Mouse (Mus musculus) cerebral cortex, adult 2 months (tissue): ENCODE results near the gene Col24a1.

ENCODE experiments used
- WGBS: fragments of 180-500 bp; shearing (Covaris S2); methylation state at CpG from one replicate; pipeline ENCODE4 v1.1.7; 2018; 5-methylcytosine and 5-hydroxymethylcytosine counted together

Col24a1 gene

GRCm38 (mm10) chr3:145462351-145462750 lies 170.1 kb downstream of the Col24a1 start:
- 60% methylated on average over 7 of the region's 7 CpGs for WGBS

GRCm38 (mm10) chr3:145463731-145464130 lies 171.5 kb downstream of the Col24a1 start:
- 95% methylated on average over 2 of the region's 2 CpGs for WGBS

- 70% methylated on average over 4 of the region's 4 CpGs for WGBS
These were observed 178.8 kb downstream of the Col24a1 start for GRCm38 (mm10) chr3:145471094-145471493.

GRCm38 (mm10) chr3:145474163-145474562 lies 181.9 kb downstream of the Col24a1 start:
- WGBS = 76% methylated on average over 7 of the region's 7 CpGs

- 93% methylated on average over 3 of the region's 3 CpGs for WGBS
These were observed 184.4 kb downstream of the Col24a1 start for GRCm38 (mm10) chr3:145476634-145477033.

- WGBS = 84% methylated on average over 11 of the region's 11 CpGs
These were observed 184.8 kb downstream of the Col24a1 start for GRCm38 (mm10) chr3:145477074-145477473.

GRCm38 (mm10) chr3:145478446-145478845 lies 186.2 kb downstream of the Col24a1 start:
- 51% methylated on average over 5 of the region's 5 CpGs for WGBS

- WGBS = 86% methylated on average over 1 of the region's 1 CpGs
These were observed 198.0 kb downstream of the Col24a1 start for GRCm38 (mm10) chr3:145490279-145490678.

- 71% methylated on average over 3 of the region's 3 CpGs for WGBS
These were observed 199.1 kb downstream of the Col24a1 start for GRCm38 (mm10) chr3:145491326-145491725.

GRCm38 (mm10) chr3:145498127-145498526 lies 205.9 kb downstream of the Col24a1 start:
- 72% methylated on average over 3 of the region's 3 CpGs for WGBS

- WGBS = 65% methylated on average over 6 of the region's 6 CpGs
These were observed 206.6 kb downstream of the Col24a1 start for GRCm38 (mm10) chr3:145498893-145499292.

- WGBS = 83% methylated on average over 2 of the region's 2 CpGs
These were observed 212.6 kb downstream of the Col24a1 start for GRCm38 (mm10) chr3:145504830-145505229.

- 87% methylated on average over 7 of the region's 7 CpGs for WGBS
These were observed 216.3 kb downstream of the Col24a1 start for GRCm38 (mm10) chr3:145508550-145508949.

GRCm38 (mm10) chr3:145514197-145514596 lies 221.9 kb downstream of the Col24a1 start:
- WGBS = 60% methylated on average over 5 of the region's 5 CpGs

GRCm38 (mm10) chr3:145521528-145522080 lies 229.3 kb downstream of the Col24a1 start:
- 83% methylated on average over 7 of the region's 7 CpGs for WGBS

GRCm38 (mm10) chr3:145522311-145522710 lies 230.0 kb downstream of the Col24a1 start:
- WGBS = 86% methylated on average over 2 of the region's 2 CpGs

- WGBS = 93% methylated on average over 4 of the region's 4 CpGs
These were observed 233.0 kb downstream of the Col24a1 start for GRCm38 (mm10) chr3:145525266-145525665.

- 77% methylated on average over 1 of the region's 1 CpGs for WGBS
These were observed 245.6 kb downstream of the Col24a1 start for GRCm38 (mm10) chr3:145537870-145538269.

GRCm38 (mm10) chr3:145548441-145549415 lies 256.5 kb downstream of the Col24a1 start:
- 59% methylated on average over 10 of the region's 10 CpGs for WGBS

GRCm38 (mm10) chr3:145550216-145550615 lies 257.9 kb downstream of the Col24a1 start:
- WGBS = 58% methylated on average over 3 of the region's 3 CpGs

GRCm38 (mm10) chr3:145554388-145554787 lies 262.1 kb downstream of the Col24a1 start:
- 85% methylated on average over 2 of the region's 2 CpGs for WGBS

GRCm38 (mm10) chr3:145556206-145556605 lies 263.9 kb downstream of the Col24a1 start:
- WGBS = 87% methylated on average over 10 of the region's 10 CpGs

GRCm38 (mm10) chr3:145559675-145560074 lies 267.4 kb downstream of the Col24a1 start:
- WGBS = 93% methylated on average over 5 of the region's 5 CpGs
